Mouse (Mus musculus) intestine, embryonic 14.5 days (tissue): ENCODE data around the gene Il18. TPM values are rescaled to one million over a fixed set of nuclear protein-coding genes. Genes with fewer than 3 reads are reported as not detected.

Experiments used
- ATAC-seq: fragments of 200-750 bp; cut with Nextera tagmentation; replicated peaks from 2 replicates; pipeline ENCODE4 v1.8.0; 2017; ENCODE audit warnings: low read depth, moderate number of reproducible peaks, moderate TSS enrichment, moderate library complexity; ENCODE audit not compliant: low FRiP score, low TSS enrichment
- DNase-seq: peaks from one replicate; pipeline ENCODE4 v3.0.0-alpha.2; 2018; ENCODE audit warnings: low spot score
- H3K27ac ChIP-seq: fragments of 300-500 bp; sonication (generic); 2 replicates; pipeline ENCODE4 v1.5.1; 2014; ENCODE audit warnings: low read depth, mild to moderate bottlenecking, control low read depth
- H3K27me3 ChIP-seq: fragments of 300-500 bp; sonication (generic); replicated peaks from 2 replicates; pipeline ENCODE4 v1.6.1; 2014; ENCODE audit warnings: low read length, control low read depth; ENCODE audit not compliant: control insufficient read depth, insufficient read depth
- H3K36me3 ChIP-seq: fragments of 300-500 bp; sonication (generic); 2 replicates; pipeline ENCODE4 v1.6.1; 2014; ENCODE audit warnings: low read length, control low read depth; ENCODE audit not compliant: control insufficient read depth, insufficient read depth
- H3K4me1 ChIP-seq: fragments of 300-500 bp; sonication (generic); replicated peaks from 2 replicates; pipeline ENCODE4 v1.6.1; 2014; ENCODE audit warnings: low read length, control low read depth, mixed read lengths; ENCODE audit not compliant: control insufficient read depth, insufficient read depth
- H3K4me2 ChIP-seq: fragments of 300-500 bp; sonication (generic); 2 replicates; pipeline ENCODE4 v1.6.1; 2014; ENCODE audit warnings: low read length
- H3K4me3 ChIP-seq: fragments of 300-500 bp; sonication (generic); 2 replicates; pipeline ENCODE4 v1.5.1; 2014; ENCODE audit warnings: low read depth, low read length, control low read depth, mixed read lengths
- H3K9ac ChIP-seq: fragments of 300-500 bp; sonication (generic); 2 replicates; pipeline ENCODE4 v1.6.1; 2014; ENCODE audit warnings: mild to moderate bottlenecking, low read length
- H3K9me3 ChIP-seq: fragments of 300-500 bp; sonication (generic); 2 replicates; pipeline ENCODE4 v1.6.1; 2016; ENCODE audit warnings: low read length, control low read depth; ENCODE audit not compliant: control insufficient read depth
- WGBS: fragments of 180-500 bp; shearing (Covaris S2); extraction: QIAGEN DNeasy Blood & Tissue Kit; methylation state at CpG from one replicate; pipeline ENCODE4 v1.1.7; 2014; 5-methylcytosine and 5-hydroxymethylcytosine counted together
- polyA plus RNA-seq: library from polyadenylated mRNA; unstranded; fragments of >200 nt; fragmentation: Nextera tagmentation; extraction: Ambion mirVana; gene quantifications from 2 replicates; pipeline ENCODE4 v1.2.1, GENCODE M21; 2014

Gene Il18
- polyA plus RNA-seq = 13.4 and 13.5 TPM in 2 replicates

DNA sequence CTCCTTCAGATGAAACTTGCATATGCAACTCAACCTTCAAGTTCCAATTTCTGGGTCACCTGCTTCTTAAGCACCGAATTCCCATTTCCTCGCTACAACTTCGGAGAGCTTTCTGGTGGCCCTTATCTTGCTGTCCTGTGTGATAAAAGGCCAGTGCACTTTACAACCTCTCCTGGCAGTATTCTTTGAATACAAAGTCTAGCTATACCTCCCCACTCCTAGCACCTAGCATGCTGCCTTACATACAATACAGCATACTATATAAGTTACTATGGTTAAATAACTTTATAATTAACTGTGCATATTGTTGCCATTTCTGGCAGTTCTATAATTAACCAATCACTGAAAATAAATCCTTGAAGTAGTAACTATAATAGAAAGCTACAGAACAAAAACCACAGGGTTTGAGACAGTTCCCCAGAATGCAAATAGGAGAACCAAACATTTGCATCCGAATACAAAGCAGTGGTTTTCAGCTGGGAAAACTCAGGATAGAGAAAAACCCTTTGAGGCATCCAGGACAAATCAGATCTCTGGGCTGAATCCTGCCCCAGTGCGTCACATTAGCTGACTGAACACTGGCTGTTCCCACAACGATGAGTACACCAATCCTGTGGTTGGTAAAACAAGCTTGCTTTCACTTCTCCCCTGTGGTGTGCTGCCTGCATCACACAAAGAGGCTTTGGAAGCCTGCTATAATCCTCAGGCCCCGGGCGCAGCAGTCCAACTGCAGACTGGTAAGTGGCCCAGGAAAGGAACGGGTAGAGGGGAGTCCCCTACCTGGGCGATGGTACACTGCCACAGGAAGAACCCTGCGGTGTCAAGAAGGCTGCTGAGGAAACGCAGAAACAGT is at the start of gene Il18:
TSS of gene Il18 (plus strand) at position 587 of the 853 bp plus-strand sequence.
- H3K27ac ChIP-seq = peak within 1 kb of the TSS; percentile 4; the same call in 1 of the 2 replicates
- no peak within 1 kb of the TSS for H3K9ac ChIP-seq
- H3K36me3 ChIP-seq = no peaks in the 10 kb centered on the region
- DNase-seq (peak; percentile 56), ATAC-seq (no peak)
- no peaks in the 10 kb centered on the region for H3K9me3 ChIP-seq
- no peaks in the 10 kb centered on the region for H3K27me3 ChIP-seq
- no peak within 1 kb of the TSS for H3K4me3 ChIP-seq
- no peaks in the 10 kb centered on the region for H3K4me1 ChIP-seq
- peak within 1 kb of the TSS; percentile 32; the same call in 1 of the 2 replicates for H3K4me2 ChIP-seq
- WGBS = 28% methylated on average over 12 of the region's 12 CpGs

GRCm38 (mm10) chr9:50505405-50505804 is 49.2 kb upstream of the Il18 start:
- 22% methylated on average over 6 of the region's 6 CpGs for WGBS
- no peak; the same call in 1 of the 2 replicates for ATAC-seq
- H3K36me3 ChIP-seq = no peaks in the 10 kb centered on the region
- no peak for DNase-seq
- H3K9ac ChIP-seq = no peak overlapping the region
- H3K27ac ChIP-seq = peak overlapping the region; percentile 29; the same call in 1 of the 2 replicates
- no peaks in the 10 kb centered on the region for H3K9me3 ChIP-seq
- H3K4me3 ChIP-seq = no peak overlapping the region
- H3K27me3 ChIP-seq = no peaks in the 10 kb centered on the region
- H3K4me1 ChIP-seq = peaks cover 6% of the 10 kb centered on the region
- no peak overlapping the region; the same call in 1 of the 2 replicates for H3K4me2 ChIP-seq

DNA sequence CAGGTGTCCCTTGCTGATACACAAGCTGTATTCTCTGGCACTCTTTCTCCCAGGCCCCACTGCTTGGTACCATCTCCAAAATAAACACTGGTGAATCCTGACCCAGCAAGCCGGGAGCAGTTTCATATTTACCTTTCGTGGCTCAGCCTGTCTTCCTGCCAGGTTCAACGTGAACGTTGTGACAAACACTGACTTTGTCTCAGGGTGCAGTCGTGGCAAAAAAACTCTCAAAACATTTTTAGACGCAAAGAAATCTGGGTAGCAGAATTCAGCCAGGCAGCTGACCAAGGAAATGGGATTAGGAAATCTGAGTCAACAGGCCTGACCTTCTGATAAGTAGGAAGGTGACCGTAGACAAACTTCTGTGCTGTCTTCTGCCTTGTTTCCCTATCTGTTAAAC is 47.1 kb upstream of the Il18 start:
- H3K4me1 ChIP-seq = peaks cover 6% of the 10 kb centered on the region
- DNase-seq (no peak), ATAC-seq (no peak)
- no peak overlapping the region for H3K4me2 ChIP-seq
- H3K27ac ChIP-seq = no peak overlapping the region
- H3K27me3 ChIP-seq = no peaks in the 10 kb centered on the region
- no peaks in the 10 kb centered on the region for H3K36me3 ChIP-seq
- H3K4me3 ChIP-seq = no peak overlapping the region
- WGBS = 39% methylated on average over 7 of the region's 7 CpGs
- H3K9ac ChIP-seq = no peak overlapping the region
- H3K9me3 ChIP-seq = no peaks in the 10 kb centered on the region

DNA sequence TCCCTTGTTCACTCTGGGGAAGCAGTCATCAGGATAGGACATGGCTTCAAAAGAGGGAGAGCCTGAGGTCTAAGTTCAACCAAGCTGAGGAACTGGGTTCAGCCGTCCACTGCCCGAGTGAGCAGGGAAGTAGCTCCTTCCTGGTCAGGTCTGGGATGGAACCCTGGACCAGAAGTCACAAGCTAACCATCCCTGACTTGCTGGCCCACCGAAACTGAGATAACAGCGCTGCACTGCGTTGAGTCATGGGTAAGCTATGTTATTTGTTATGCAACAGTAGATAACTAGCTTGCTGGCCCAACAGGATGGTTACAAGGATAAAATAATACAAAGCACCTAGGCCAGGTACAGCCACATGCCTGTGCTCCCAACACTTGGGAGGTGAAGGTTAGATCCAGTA is 39.2 kb upstream of the Il18 start:
- no peak for DNase-seq
- 72% methylated on average over 5 of the region's 5 CpGs for WGBS
- no peak overlapping the region for H3K27ac ChIP-seq

GRCm38 (mm10) chr9:50518781-50519180 is 35.8 kb upstream of the Il18 start:
- no peak for DNase-seq
- no peak overlapping the region for H3K27ac ChIP-seq
- WGBS = 27% methylated on average over 2 of the region's 2 CpGs

More for the DNA sequence above, 39.2 kb upstream of the Il18 start:
- H3K9me3 ChIP-seq = no peaks in the 10 kb centered on the region
- no peak for ATAC-seq
- H3K9ac ChIP-seq = no peak overlapping the region
- H3K4me1 ChIP-seq = no peaks in the 10 kb centered on the region
- H3K36me3 ChIP-seq = no peaks in the 10 kb centered on the region
- no peaks in the 10 kb centered on the region for H3K27me3 ChIP-seq
- H3K4me2 ChIP-seq = no peak overlapping the region
- no peak overlapping the region for H3K4me3 ChIP-seq

DNA sequence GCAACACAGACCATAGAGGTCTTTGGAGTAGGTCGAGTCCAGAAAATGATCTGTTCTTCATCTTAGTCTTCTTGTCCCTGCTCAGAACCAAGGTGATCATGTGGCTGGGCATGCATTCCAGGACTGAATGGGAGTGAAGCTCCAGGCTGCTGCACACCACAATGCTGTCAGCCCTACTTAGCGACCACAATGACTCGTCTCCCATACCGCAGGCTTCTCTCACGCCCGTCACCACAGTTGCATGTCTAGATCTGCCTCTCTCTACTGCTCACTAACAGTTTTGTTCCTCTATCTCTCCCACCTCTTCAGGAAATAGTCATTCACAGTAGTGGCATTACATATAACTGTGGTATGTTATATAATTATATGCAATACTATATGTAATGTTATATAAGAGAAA is 33.9 kb upstream of the Il18 start:
- DNase-seq (no peak), ATAC-seq (no peak)
- H3K27ac ChIP-seq = no peak overlapping the region
- H3K27me3 ChIP-seq = no peaks in the 10 kb centered on the region
- no peak overlapping the region for H3K4me3 ChIP-seq
- H3K4me1 ChIP-seq = no peaks in the 10 kb centered on the region
- H3K9me3 ChIP-seq = no peaks in the 10 kb centered on the region
- no peak overlapping the region for H3K9ac ChIP-seq
- WGBS = 83% methylated on average over 6 of the region's 6 CpGs
- no peak overlapping the region for H3K4me2 ChIP-seq
- peaks cover 5% of the 10 kb centered on the region; the same call in 1 of the 2 replicates for H3K36me3 ChIP-seq

More at GRCm38 (mm10) chr9:50518781-50519180, 35.8 kb upstream of the Il18 start:
- Histone ChIP-seq H3K9ac (no peak overlapping the region), H3K4me1 (no peaks in the 10 kb centered on the region), H3K4me3 (no peak overlapping the region), H3K9me3 (no peaks in the 10 kb centered on the region), H3K4me2 (no peak overlapping the region), H3K36me3 (0 out of 2 replicates have a peak, but pooled peaks cover 5% of the 10 kb centered on the region), H3K27me3 (no peaks in the 10 kb centered on the region)
- ATAC-seq = no peak

DNA sequence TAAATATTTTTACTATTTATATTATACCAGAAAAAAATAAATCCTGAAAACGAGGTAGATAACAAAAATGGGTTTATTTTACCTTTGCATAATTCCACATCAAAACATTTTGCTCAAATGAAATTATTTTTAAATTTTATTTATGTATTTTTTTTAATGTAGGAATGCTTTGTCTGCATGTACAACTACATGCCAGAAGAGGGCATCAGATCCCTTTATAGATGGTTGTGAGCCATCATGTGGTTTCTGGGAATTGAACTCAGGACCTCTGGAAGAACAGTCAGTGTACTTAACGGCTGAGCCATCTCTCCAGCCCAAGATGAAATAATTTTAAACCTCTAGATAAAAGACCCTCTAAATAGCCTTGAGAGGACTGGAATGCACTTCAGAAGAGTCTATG is 33.1 kb upstream of the Il18 start:
- ATAC-seq (no peak), DNase-seq (no peak)
- Histone ChIP-seq H3K9ac (no peak overlapping the region), H3K27ac (no peak overlapping the region), H3K4me1 (no peaks in the 10 kb centered on the region), H3K4me3 (no peak overlapping the region), H3K36me3 (peaks cover 5% of the 10 kb centered on the region; the same call in 1 of the 2 replicates), H3K4me2 (no peak overlapping the region), H3K9me3 (no peaks in the 10 kb centered on the region), H3K27me3 (no peaks in the 10 kb centered on the region)
- 72% methylated on average over 2 of the region's 2 CpGs for whole genome bisulfite sequencing

GRCm38 (mm10) chr9:50522574-50522973 is 32.1 kb upstream of the Il18 start:
- no peak overlapping the region for H3K27ac ChIP-seq
- H3K9ac ChIP-seq = no peak overlapping the region
- H3K4me1 ChIP-seq = peaks cover 4% of the 10 kb centered on the region
- H3K4me3 ChIP-seq = no peak overlapping the region
- DNase-seq (no peak), ATAC-seq (no peak)
- no peak overlapping the region for H3K4me2 ChIP-seq
- H3K36me3 ChIP-seq = peaks cover 5% of the 10 kb centered on the region; the same call in 1 of the 2 replicates
- WGBS = 83% methylated on average over 5 of the region's 5 CpGs
- H3K9me3 ChIP-seq = no peaks in the 10 kb centered on the region
- no peaks in the 10 kb centered on the region for H3K27me3 ChIP-seq
